Mouse (Mus musculus) liver, adult 2 months (tissue): Measurements from ENCODE around the gene Ppp1r37. TPM values are rescaled to one million over a fixed set of nuclear protein-coding genes. Genes with fewer than 3 reads are reported as not detected.

Experiments used
- DNase-seq: peaks from one replicate; pipeline ENCODE4 v3.0.0-alpha.2; 2011; ENCODE audit warnings: low read depth, low spot score; ENCODE audit errors: extremely low read depth
- H3K27ac ChIP-seq: fragments of 200-500 bp; replicated peaks from 2 replicates; pipeline ENCODE4 v1.5.1; 2012; ENCODE audit warnings: low read depth, mild to moderate bottlenecking, control low read depth, inconsistent platforms, low read length; ENCODE audit not compliant: insufficient read depth
- H3K27me3 ChIP-seq: fragments of 200-500 bp; 2 replicates; pipeline ENCODE4 v1.6.1; 2012; ENCODE audit warnings: mild to moderate bottlenecking, moderate library complexity, low read length, inconsistent platforms; ENCODE audit not compliant: control insufficient read depth, insufficient read depth
- H3K36me3 ChIP-seq: fragments of 200-500 bp; 2 replicates; pipeline ENCODE4 v1.6.1; 2012; ENCODE audit warnings: low read length, inconsistent platforms; ENCODE audit not compliant: control insufficient read depth, insufficient read depth
- H3K4me1 ChIP-seq: fragments of 200-500 bp; 2 replicates; pipeline ENCODE4 v1.6.1; 2011; ENCODE audit warnings: low read length; ENCODE audit not compliant: control insufficient read depth, insufficient read depth
- H3K4me3 ChIP-seq: fragments of 200-500 bp; 2 replicates; pipeline ENCODE4 v1.5.1; 2011; ENCODE audit warnings: low read depth, mild to moderate bottlenecking, control low read depth, low read length, moderate library complexity; ENCODE audit not compliant: insufficient read depth
- H3K79me2 ChIP-seq: fragments of 200-500 bp; 2 replicates; pipeline ENCODE4 v1.6.1; 2012; ENCODE audit warnings: inconsistent platforms, mild to moderate bottlenecking, low read length, moderate library complexity; ENCODE audit not compliant: control insufficient read depth, insufficient read depth
- H3K9ac ChIP-seq: fragments of 200-500 bp; 2 replicates; pipeline ENCODE4 v1.6.1; 2012; ENCODE audit warnings: low read depth, mild to moderate bottlenecking, control low read depth, inconsistent platforms, low read length
- CTCF ChIP-seq: fragments of 200-500 bp; IDR thresholded peaks from 2 replicates; pipeline ENCODE4 v1.5.1; 2011; ENCODE audit warnings: low read depth, low read length, control low read depth
- POLR2A ChIP-seq: fragments of 200-500 bp; IDR thresholded peaks from 2 replicates; pipeline ENCODE4 v1.6.1; 2011; ENCODE audit warnings: low read length, control low read depth; ENCODE audit not compliant: insufficient read depth; ENCODE audit errors: extremely low read depth
- WGBS: fragments of 180-500 bp; shearing (Covaris S2); methylation state at CpG from one replicate; pipeline ENCODE4 v1.1.7; 2018; 5-methylcytosine and 5-hydroxymethylcytosine counted together
- polyA plus RNA-seq: library from polyadenylated mRNA; depleted of rRNA; stranded (reverse); fragments of >200 nt; gene quantifications from 2 replicates; pipeline ENCODE4 v1.2.3, GENCODE M21; 2012
- total RNA-seq: library from RNA; depleted of rRNA; stranded (reverse); fragments of >200 nt; gene quantifications from 2 replicates; pipeline ENCODE4 v1.2.3, GENCODE M21; 2014

Gene Ppp1r37
- total and polyA plus RNA-seq, 2 experiments: 25.0 to 84.2 TPM

GRCm38 (mm10) chr7:19567426-19567825, 4.5 kb upstream of the Ppp1r37 start:
- H3K79me2 ChIP-seq: peaks cover 19% of the 10 kb centered on the region; the same call in 1 of the 2 replicates
- 30% methylated on average over 8 of the region's 8 CpGs for WGBS
- DNase-seq: peak; percentile 74
- no peak overlapping the region for H3K9ac ChIP-seq
- TF ChIP-seq CTCF (no peak), POLR2A (no peak)
- H3K27ac ChIP-seq: peak overlapping the region; percentile 6; the same call in 1 of the 2 replicates
- peaks cover 3% of the 10 kb centered on the region; the same call in 1 of the 2 replicates for H3K36me3 ChIP-seq
- no peak overlapping the region for H3K4me3 ChIP-seq
- no peaks in the 10 kb centered on the region for H3K27me3 ChIP-seq
- peaks cover 4% of the 10 kb centered on the region for H3K4me1 ChIP-seq

- H3K27me3 ChIP-seq: no peaks in the 10 kb centered on the region
- peaks cover 3% of the 10 kb centered on the region; the same call in 1 of the 2 replicates for H3K36me3 ChIP-seq
- TF ChIP-seq POLR2A: no peak
- TF ChIP-seq CTCF: no peak
- peaks cover 16% of the 10 kb centered on the region; the same call in 1 of the 2 replicates for H3K79me2 ChIP-seq
- no peak overlapping the region for H3K9ac ChIP-seq
- H3K27ac ChIP-seq: no peak overlapping the region
- 94% methylated on average over 2 of the region's 2 CpGs for WGBS
- H3K4me1 ChIP-seq: 0 out of 2 replicates have a peak, but pooled peaks cover 2% of the 10 kb centered on the region
- no peak for DNase-seq
- H3K4me3 ChIP-seq: no peak overlapping the region
Measured at GRCm38 (mm10) chr7:19565803-19566202, 2.9 kb upstream of the Ppp1r37 start.

DNA sequence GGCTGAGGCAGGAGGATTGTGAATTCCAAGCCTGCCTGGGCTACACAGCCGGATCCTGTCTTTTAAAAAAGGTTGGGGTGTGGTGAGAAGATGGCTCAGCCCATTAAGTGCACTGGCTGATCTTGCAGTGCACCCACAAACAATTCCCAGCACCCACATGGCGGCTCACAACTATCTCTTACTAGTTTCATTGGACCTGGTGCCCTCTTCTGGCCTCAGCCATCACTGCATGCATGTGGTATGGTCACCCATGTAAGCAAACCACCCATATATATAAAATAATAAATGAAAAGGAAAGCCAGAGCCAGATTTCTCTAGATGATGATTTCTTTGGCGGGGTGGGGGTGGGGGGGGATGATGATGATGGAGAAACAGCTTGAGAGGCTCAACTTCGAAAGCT, 1.6 kb upstream of the Ppp1r37 start:
- H3K9ac ChIP-seq: no peak overlapping the region
- no peak overlapping the region for H3K27ac ChIP-seq

DNA sequence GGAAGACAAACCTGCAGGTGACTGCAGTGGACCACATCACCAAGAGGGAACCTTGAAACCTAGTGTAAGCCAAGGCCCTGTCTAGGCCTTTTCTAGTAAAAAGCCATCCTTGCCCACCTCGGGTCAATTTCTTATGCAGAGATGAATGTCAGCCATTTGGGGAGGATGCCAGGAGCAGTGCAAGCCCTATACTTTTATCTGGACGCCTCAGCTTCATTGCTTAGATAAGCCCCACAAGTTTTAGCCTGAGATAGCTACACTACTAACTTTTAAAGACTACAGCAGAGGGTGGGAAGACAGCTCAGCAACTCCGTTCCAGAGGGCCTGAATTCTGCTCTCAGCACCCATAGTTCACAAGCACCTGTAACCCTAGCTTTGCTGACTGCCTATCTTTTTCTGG, 1.0 kb upstream of the Ppp1r37 start:
- H3K4me3 ChIP-seq: no peak overlapping the region
- H3K79me2 ChIP-seq: peaks cover 17% of the 10 kb centered on the region
- WGBS: 87% methylated on average over 3 of the region's 3 CpGs
- H3K27me3 ChIP-seq: no peaks in the 10 kb centered on the region
- H3K9ac ChIP-seq: no peak overlapping the region
- no peak overlapping the region for H3K27ac ChIP-seq
- TF ChIP-seq CTCF (no peak), POLR2A (no peak)
- peaks cover 3% of the 10 kb centered on the region; the same call in 1 of the 2 replicates for H3K36me3 ChIP-seq
- H3K4me1 ChIP-seq: peaks cover 13% of the 10 kb centered on the region
- DNase-seq: no peak

More for the DNA sequence above, 1.6 kb upstream of the Ppp1r37 start:
- TF ChIP-seq POLR2A (no peak), CTCF (peak; percentile 30; the same call in 1 of the 2 replicates)
- H3K4me1 ChIP-seq: peaks cover 8% of the 10 kb centered on the region
- H3K79me2 ChIP-seq: peaks cover 15% of the 10 kb centered on the region
- H3K4me3 ChIP-seq: no peak overlapping the region
- no peaks in the 10 kb centered on the region for H3K27me3 ChIP-seq
- peaks cover 3% of the 10 kb centered on the region; the same call in 1 of the 2 replicates for H3K36me3 ChIP-seq
- WGBS: 97% methylated on average over 4 of the region's 4 CpGs
- DNase-seq: no peak

DNA sequence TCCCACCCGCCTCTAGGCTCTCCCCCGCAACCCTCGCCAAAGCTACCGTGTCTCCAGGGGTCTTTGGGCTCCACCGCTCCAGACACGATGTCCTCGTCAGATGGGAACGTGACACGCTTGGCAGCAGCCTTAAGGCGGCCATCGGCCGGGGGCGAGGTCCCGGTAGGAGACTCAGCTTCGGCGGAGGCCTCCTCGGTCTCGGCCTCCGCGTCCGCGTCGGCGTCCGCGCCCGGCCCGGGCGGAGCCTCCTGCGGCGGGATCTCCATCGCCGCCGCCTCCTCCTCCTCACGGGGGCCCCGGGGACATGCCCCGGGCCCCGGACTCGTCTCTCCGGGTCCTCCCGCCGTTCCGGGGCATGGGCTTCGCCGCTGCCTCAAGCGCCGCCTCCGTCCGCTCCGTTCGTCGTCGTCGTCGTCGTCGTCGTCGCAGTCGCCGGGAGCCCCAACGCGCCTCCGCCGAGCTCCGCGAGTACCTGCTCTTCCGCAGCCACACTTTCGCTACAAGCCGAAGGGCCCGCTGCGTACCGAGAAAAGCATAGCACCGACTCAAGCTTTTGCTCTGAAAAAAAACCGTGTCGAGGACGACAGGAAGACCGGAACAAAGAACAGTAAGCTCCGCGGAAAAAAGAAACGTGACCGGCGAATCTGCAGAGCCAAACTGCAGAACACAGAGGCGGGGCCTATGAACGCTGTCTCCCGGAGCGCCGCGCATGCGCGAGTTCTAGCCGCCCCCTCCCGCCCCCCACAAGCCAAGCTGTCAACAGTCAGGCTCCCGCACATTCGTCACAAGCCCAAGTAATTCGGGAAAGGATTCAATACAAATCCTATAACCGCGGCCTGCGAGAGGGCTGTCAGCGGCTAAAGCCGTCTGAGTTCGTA, 872 bp downstream of the Ppp1r37 start:
- WGBS: under 1% methylated on average over 102 of the region's 102 CpGs
- H3K9ac ChIP-seq: peak overlapping the region; percentile 97
- H3K4me3 ChIP-seq: peak overlapping the region; percentile 95
- H3K27me3 ChIP-seq: no peaks in the 10 kb centered on the region
- peaks cover 36% of the 10 kb centered on the region for H3K79me2 ChIP-seq
- DNase-seq: peak; percentile 83
- peak overlapping the region; percentile 81 for H3K27ac ChIP-seq
- H3K4me1 ChIP-seq: peaks cover 24% of the 10 kb centered on the region
- TF ChIP-seq CTCF (no peak), POLR2A (0 out of 2 replicates have a peak, but pooled peaks have one; percentile 29)
- H3K36me3 ChIP-seq: peaks cover 3% of the 10 kb centered on the region; the same call in 1 of the 2 replicates
